Mouse (Mus musculus): ENCODE measurements at regions not wholly inside any gene's neighbourhood (a gene's known extent, or its start where the extent isn't known, plus 50 kb on each side); places are given as distances from the start of the nearest gene placed in this dataset.

DNA sequence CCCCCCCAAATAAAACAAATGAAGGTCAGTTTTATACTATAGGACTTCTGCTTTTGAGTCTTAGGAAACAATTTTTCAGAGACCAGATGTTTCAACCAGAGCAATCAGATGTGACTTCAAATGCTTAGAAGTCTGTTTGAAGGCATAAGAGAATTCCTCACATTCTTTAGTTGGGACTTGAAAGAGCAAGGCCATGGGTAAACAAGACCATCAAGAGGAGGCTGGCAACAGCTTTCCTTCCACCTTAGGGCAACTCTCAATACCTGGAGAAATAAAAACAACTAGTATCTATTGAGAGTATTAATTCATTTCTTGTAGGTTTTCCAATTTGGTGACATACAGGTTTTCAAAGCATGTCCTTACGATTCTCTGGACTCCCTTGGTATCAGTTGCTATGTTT is 381.8 kb upstream of the Zfp462 start:
- no peaks in the 10 kb centered on the region for H3K79me3 ChIP-seq (ENCODE audit: low read depth)
- no peaks in the 10 kb centered on the region for H3K79me2 ChIP-seq (ENCODE audit: control insufficient read depth, insufficient read depth)
- no peak overlapping the region for H3K4me3 ChIP-seq (ENCODE audit: insufficient read depth, poor library complexity, severe bottlenecking)
- H3K27me3 ChIP-seq (ENCODE audit: control insufficient read depth, insufficient read depth, insufficient read length), result no peaks in the 10 kb centered on the region
- TF ChIP-seq MYOG (IDR thresholded peaks at IDR 0.05; ENCODE audit: control insufficient read depth, extremely low read depth, insufficient read length) (no peak), CEBPB (IDR thresholded peaks at IDR 0.05; ENCODE audit: low read depth) (no peak), FOSL1 (IDR thresholded peaks at IDR 0.05; ENCODE audit: insufficient read depth, low read length, poor library complexity, severe bottlenecking) (no peak), MAX (IDR thresholded peaks at IDR 0.05) (no peak), CTCF (IDR thresholded peaks at IDR 0.05; ENCODE audit: control insufficient read depth, insufficient read depth, insufficient read length) (no peak), USF1 (IDR thresholded peaks at IDR 0.05; ENCODE audit: low read depth) (no peak), MYOD1 (IDR thresholded peaks at IDR 0.05; ENCODE audit: control insufficient read depth, insufficient read length, low read depth) (no peak)
- H3ac ChIP-seq (ENCODE audit: control insufficient read depth, insufficient read length, low read depth), result no peak overlapping the region
- H3K36me3 ChIP-seq (ENCODE audit: control insufficient read depth, insufficient read depth), result no peaks in the 10 kb centered on the region

DNA sequence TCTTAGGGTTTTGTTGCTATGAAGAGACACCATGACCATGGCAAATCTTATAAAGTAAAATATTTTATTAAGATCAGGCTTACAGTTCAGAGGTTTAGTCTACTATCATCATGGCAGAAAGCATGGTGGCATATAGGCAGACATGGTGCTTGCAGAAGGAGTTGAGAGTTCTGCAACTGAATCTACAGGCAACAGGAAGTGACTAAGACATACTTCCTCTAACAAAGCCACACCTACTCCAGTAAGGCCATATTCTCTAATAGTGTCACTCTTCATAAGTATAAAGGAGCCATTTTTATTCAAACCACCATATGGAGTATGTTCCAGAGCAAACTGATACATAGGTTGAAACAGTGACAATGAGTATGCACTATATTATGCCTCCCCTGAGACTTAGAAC is 371.7 kb upstream of the Zfp462 start:
- H3ac ChIP-seq (ENCODE audit: control insufficient read depth, insufficient read length, low read depth), result no peak overlapping the region
- H3K79me2 ChIP-seq (ENCODE audit: control insufficient read depth, insufficient read depth), result no peaks in the 10 kb centered on the region
- H3K4me3 ChIP-seq (ENCODE audit: insufficient read depth, poor library complexity, severe bottlenecking), result no peak overlapping the region
- no peaks in the 10 kb centered on the region for H3K79me3 ChIP-seq (ENCODE audit: low read depth)
- no peaks in the 10 kb centered on the region for H3K27me3 ChIP-seq (ENCODE audit: control insufficient read depth, insufficient read depth, insufficient read length)
- no peaks in the 10 kb centered on the region for H3K36me3 ChIP-seq (ENCODE audit: control insufficient read depth, insufficient read depth)
- TF ChIP-seq USF1 (IDR thresholded peaks at IDR 0.05; ENCODE audit: low read depth) (no peak), MYOD1 (IDR thresholded peaks at IDR 0.05; ENCODE audit: control insufficient read depth, insufficient read length, low read depth) (no peak), FOSL1 (IDR thresholded peaks at IDR 0.05; ENCODE audit: insufficient read depth, low read length, poor library complexity, severe bottlenecking) (no peak)

DNA sequence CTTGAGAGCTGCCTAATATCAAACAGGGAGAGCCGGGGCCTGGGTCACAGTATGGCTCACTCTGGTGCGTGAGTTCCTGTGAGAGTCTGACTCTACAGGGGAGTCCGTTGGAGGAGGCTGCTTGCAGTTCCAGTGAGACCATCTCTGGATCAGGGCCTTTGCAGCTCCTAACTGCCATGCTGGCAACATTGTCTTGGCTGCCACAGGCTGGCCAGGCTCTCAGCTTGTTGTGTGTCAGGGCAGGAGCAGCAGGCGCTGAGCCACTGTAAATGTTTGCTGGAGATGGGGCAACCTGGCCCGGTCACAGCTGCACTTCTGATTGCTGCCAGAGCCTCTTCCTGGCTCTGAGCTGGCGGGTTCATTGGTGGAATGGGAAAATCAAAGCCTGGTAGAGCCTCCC is 357.7 kb upstream of the Zfp462 start:
- Histone ChIP-seq H3K36me3 (ENCODE audit: control insufficient read depth, insufficient read depth) (no peaks in the 10 kb centered on the region), H3ac (ENCODE audit: control insufficient read depth, insufficient read length, low read depth) (no peak overlapping the region), H3K79me2 (ENCODE audit: control insufficient read depth, insufficient read depth) (no peaks in the 10 kb centered on the region), H3K27me3 (ENCODE audit: control insufficient read depth, insufficient read depth, insufficient read length) (no peaks in the 10 kb centered on the region), H3K4me3 (ENCODE audit: insufficient read depth, poor library complexity, severe bottlenecking) (no peak overlapping the region), H3K79me3 (ENCODE audit: low read depth) (no peaks in the 10 kb centered on the region)
- TF ChIP-seq CEBPB (IDR thresholded peaks at IDR 0.05; ENCODE audit: low read depth) (no peak), USF1 (IDR thresholded peaks at IDR 0.05; ENCODE audit: low read depth) (no peak), MYOD1 (IDR thresholded peaks at IDR 0.05; ENCODE audit: control insufficient read depth, insufficient read length, low read depth) (no peak), MAX (IDR thresholded peaks at IDR 0.05) (no peak), MYOG (IDR thresholded peaks at IDR 0.05; ENCODE audit: control insufficient read depth, extremely low read depth, insufficient read length) (no peak), FOSL1 (IDR thresholded peaks at IDR 0.05; ENCODE audit: insufficient read depth, low read length, poor library complexity, severe bottlenecking) (no peak), CTCF (IDR thresholded peaks at IDR 0.05; ENCODE audit: control insufficient read depth, insufficient read depth, insufficient read length) (no peak)

DNA sequence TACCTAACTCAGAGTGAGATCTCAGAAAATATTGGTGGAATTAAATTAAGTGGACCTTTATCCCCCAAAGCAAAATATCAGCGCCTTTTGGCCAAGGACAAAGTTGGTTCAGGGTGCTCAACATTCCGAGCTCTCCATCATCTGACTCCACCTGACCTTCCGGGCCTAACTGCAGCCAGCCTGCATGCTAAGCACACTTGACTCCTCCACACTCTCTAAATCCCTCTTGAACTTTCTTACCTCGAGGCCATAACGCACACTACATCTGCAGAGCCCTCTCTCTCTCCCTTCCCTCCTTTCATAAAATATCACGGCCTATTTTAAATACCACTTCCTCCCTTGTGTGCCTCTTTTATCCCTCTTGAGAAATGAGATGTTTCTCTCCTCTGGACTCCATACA is 356.1 kb upstream of the Zfp462 start:
- Histone ChIP-seq H3K4me3 (ENCODE audit: insufficient read depth, poor library complexity, severe bottlenecking) (no peak overlapping the region), H3K79me2 (ENCODE audit: control insufficient read depth, insufficient read depth) (no peaks in the 10 kb centered on the region), H3K27me3 (ENCODE audit: control insufficient read depth, insufficient read depth, insufficient read length) (no peaks in the 10 kb centered on the region), H3ac (ENCODE audit: control insufficient read depth, insufficient read length, low read depth) (no peak overlapping the region), H3K79me3 (ENCODE audit: low read depth) (no peaks in the 10 kb centered on the region), H3K36me3 (ENCODE audit: control insufficient read depth, insufficient read depth) (no peaks in the 10 kb centered on the region)
- TF ChIP-seq CEBPB (IDR thresholded peaks at IDR 0.05; ENCODE audit: low read depth) (no peak), MAX (IDR thresholded peaks at IDR 0.05) (no peak), FOSL1 (IDR thresholded peaks at IDR 0.05; ENCODE audit: insufficient read depth, low read length, poor library complexity, severe bottlenecking) (no peak), MYOD1 (IDR thresholded peaks at IDR 0.05; ENCODE audit: control insufficient read depth, insufficient read length, low read depth) (no peak), CTCF (IDR thresholded peaks at IDR 0.05; ENCODE audit: control insufficient read depth, insufficient read depth, insufficient read length) (no peak), USF1 (IDR thresholded peaks at IDR 0.05; ENCODE audit: low read depth) (no peak), MYOG (IDR thresholded peaks at IDR 0.05; ENCODE audit: control insufficient read depth, extremely low read depth, insufficient read length) (no peak)

DNA sequence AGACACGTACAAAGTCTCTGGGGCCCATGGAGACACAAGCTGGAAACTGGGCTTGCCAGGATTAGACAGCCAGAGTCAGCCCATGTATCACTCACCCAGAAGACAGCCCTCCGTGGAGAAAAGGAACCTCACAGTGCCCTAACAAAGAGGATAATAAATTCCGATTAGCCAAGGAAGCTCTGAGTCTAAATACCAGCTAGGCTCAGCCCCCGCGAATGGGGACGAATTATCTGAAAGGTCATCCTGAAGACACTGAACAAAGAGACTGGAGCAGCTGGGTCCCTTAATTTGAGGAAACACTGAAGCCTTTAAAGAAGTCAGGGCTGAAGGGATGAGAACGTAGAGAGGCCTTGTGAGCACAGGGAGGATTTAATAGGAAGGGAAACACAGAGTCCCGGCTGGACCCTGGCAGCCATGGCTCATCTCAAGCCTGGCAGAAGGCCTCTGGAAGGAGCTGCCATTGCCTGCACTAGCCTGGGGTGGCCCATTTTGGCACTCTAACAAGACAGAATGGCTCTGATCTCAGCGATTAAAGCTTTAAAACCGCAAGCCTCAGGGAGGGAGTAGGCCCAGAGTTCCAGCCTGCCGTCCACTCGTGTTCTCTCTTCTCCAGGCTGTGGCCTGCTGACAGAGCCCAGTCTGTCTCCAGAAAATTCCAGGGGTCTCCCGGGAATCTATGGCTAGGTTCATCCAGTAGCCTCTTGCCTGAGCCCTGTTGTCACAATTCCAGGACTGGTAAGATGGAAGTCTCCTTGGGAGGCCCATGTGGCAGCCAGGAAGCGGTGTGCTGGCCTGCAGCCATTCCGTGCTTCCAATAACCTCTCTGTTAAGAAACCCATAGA is 343.0 kb upstream of the Zfp462 start:
- Histone ChIP-seq H3K4me3 (ENCODE audit: insufficient read depth, poor library complexity, severe bottlenecking) (no peak overlapping the region), H3K79me2 (ENCODE audit: control insufficient read depth, insufficient read depth) (no peaks in the 10 kb centered on the region), H3K36me3 (ENCODE audit: control insufficient read depth, insufficient read depth) (no peaks in the 10 kb centered on the region), H3K79me3 (ENCODE audit: low read depth) (no peaks in the 10 kb centered on the region), H3K27me3 (ENCODE audit: control insufficient read depth, insufficient read depth, insufficient read length) (no peaks in the 10 kb centered on the region), H3ac (ENCODE audit: control insufficient read depth, insufficient read length, low read depth) (no peak overlapping the region)
- no peak for TF ChIP-seq USF1 (IDR thresholded peaks at IDR 0.05; ENCODE audit: low read depth)
- no peak for TF ChIP-seq CEBPB (IDR thresholded peaks at IDR 0.05; ENCODE audit: low read depth)
- no peak for TF ChIP-seq FOSL1 (IDR thresholded peaks at IDR 0.05; ENCODE audit: insufficient read depth, low read length, poor library complexity, severe bottlenecking)
- no peak for TF ChIP-seq MYOD1 (IDR thresholded peaks at IDR 0.05; ENCODE audit: control insufficient read depth, insufficient read length, low read depth)

Data from C2C12 (cell line).